Mouse (Mus musculus): ENCODE measurements at regions not wholly inside any gene's neighbourhood (a gene's known extent, or its start where the extent isn't known, plus 50 kb on each side); places are given as distances from the start of the nearest gene placed in this dataset.

- TF ChIP-seq EP300 (IDR thresholded peaks at IDR 0.05) (no peak), CTCF (IDR thresholded peaks at IDR 0.05) (no peak)
Measured at GRCm38 (mm10) chr1:73074525-73074924, 58.8 kb upstream of the Tnp1 start.
